ENCODE assay signal across 8 mouse cellular contexts in the genomic region with DNA sequence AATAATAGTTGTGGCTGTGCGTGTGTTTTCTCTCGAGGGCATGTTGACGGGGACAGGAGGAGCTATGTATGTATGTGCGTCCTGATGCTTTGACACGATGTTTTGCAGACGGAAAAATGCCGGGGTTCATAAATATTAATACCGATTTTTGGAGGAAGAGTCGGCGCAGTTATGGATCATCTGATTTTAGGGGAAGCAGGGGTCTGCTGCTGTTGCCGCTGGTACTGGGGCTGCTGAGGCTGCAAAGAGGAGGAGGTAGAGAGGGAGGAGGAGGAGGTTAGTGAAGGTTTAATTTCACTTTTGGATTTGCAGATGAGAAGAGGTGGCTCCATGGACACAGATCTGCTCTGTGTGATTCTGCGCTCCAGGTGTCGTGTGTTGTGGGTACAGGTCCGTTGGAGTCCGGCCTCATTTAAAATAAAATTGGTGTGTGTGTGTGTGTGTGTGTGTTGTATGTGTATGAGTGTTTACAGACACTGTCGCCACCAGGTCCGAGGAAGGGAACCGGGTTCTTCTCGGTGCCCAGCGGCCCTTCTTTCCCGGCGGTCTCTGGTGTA. TPM values are rescaled to one million over a fixed set of nuclear protein-coding genes. Genes with fewer than 3 reads are reported as not detected.
DNase-seq lines count a peak whose midpoint lies in the region; ATAC-seq and TF ChIP-seq lines count a peak whose summit lies in the region.

No protein-coding gene starts in this region.

- H3K4me1 ChIP-seq in forebrain, embryonic 15.5 days, result peaks cover 14% of the 10 kb centered on the region
- H3K4me1 ChIP-seq in intestine, postnatal 0 days (replicated peaks; ENCODE audit: control insufficient read depth, insufficient read depth, low read length), result peaks cover 10% of the 10 kb centered on the region; the same call in 1 of the 2 replicates
- peaks cover 53% of the 10 kb centered on the region for H3K4me1 ChIP-seq in liver, embryonic 15.5 days (replicated peaks)
- peaks cover 2% of the 10 kb centered on the region; the same call in 1 of the 2 replicates for H3K4me1 ChIP-seq in small intestine, adult 2 months (ENCODE audit: control insufficient read depth, insufficient read depth, insufficient read length, low read length)

- no peaks in the 10 kb centered on the region for H3K9me3 ChIP-seq in forebrain, embryonic 15.5 days
- H3K9me3 ChIP-seq in intestine, postnatal 0 days (ENCODE audit: control insufficient read depth), result no peaks in the 10 kb centered on the region
- no peaks in the 10 kb centered on the region for H3K9me3 ChIP-seq in liver, embryonic 15.5 days (replicated peaks)

- H3K27me3 ChIP-seq in forebrain, embryonic 15.5 days, result no peaks in the 10 kb centered on the region
- H3K27me3 ChIP-seq in intestine, postnatal 0 days (replicated peaks; ENCODE audit: control insufficient read depth, insufficient read depth, low read length), result no peaks in the 10 kb centered on the region
- no peaks in the 10 kb centered on the region for H3K27me3 ChIP-seq in liver, embryonic 15.5 days
- no peaks in the 10 kb centered on the region for H3K27me3 ChIP-seq in small intestine, adult 2 months (ENCODE audit: control insufficient read depth, insufficient read depth, low read length)

- H3K9ac ChIP-seq in forebrain, embryonic 15.5 days (replicated peaks), result peak overlapping the region; percentile 94
- peak overlapping the region; percentile 99 for H3K9ac ChIP-seq in intestine, postnatal 0 days (ENCODE audit: low read depth, low read length)
- H3K9ac ChIP-seq in liver, embryonic 15.5 days, result peak overlapping the region; percentile 93

- WGBS in forebrain, embryonic 15.5 days, result under 1% methylated on average over 22 of the region's 22 CpGs
- WGBS in intestine, postnatal 0 days, result under 1% methylated on average over 22 of the region's 22 CpGs
- WGBS in liver, embryonic 15.5 days (ENCODE audit: insufficient replicate concordance), result 0% methylated on average over 22 of the region's 22 CpGs
- WGBS in small intestine, adult 2 months, result under 1% methylated on average over 22 of the region's 22 CpGs

- DNase-seq in left cerebral cortex, adult 2 months (ENCODE audit: extremely low spot score in 1 of 2, low spot score in 2 of 2), result peak; percentile 19 to 30
- DNase-seq in left cerebral cortex, adult 11 months (ENCODE audit: low spot score), result no peak
- DNase-seq in ZHBTc4 (ENCODE audit: low read depth, low spot score), result peak; percentile 32
- no peak for DNase-seq in cerebellum, adult 11-12 months

- H3K4me3 ChIP-seq in left cerebral cortex, adult 2 months, result peak overlapping the region; percentile 94
- peak overlapping the region; percentile 95 for H3K4me3 ChIP-seq in forebrain, embryonic 15.5 days
- H3K4me3 ChIP-seq in intestine, postnatal 0 days (ENCODE audit: low read depth, low read length), result peak overlapping the region; percentile 94
- H3K4me3 ChIP-seq in liver, embryonic 15.5 days (replicated peaks), result peak overlapping the region; percentile 95
- peak overlapping the region; percentile 85 for H3K4me3 ChIP-seq in small intestine, adult 2 months (ENCODE audit: low read depth, low read length)

- no peak for TF ChIP-seq CTCF in left cerebral cortex, adult 2 months (IDR thresholded peaks at IDR 0.05)
- no peak for TF ChIP-seq CTCF in intestine, postnatal 0 days (IDR thresholded peaks at IDR 0.05; ENCODE audit: low read depth)
- TF ChIP-seq CTCF in small intestine, adult 2 months (IDR thresholded peaks at IDR 0.05; ENCODE audit: extremely low read depth, insufficient read length, insufficient replicate concordance, low read depth, low read length), result no peak

- peak overlapping the region; percentile 83 for H3K4me2 ChIP-seq in forebrain, embryonic 15.5 days (replicated peaks)
- H3K4me2 ChIP-seq in intestine, postnatal 0 days (replicated peaks; ENCODE audit: low read depth), result peak overlapping the region; percentile 76
- H3K4me2 ChIP-seq in liver, embryonic 15.5 days, result peak overlapping the region; percentile 89

- intact Hi-C loops in left cerebral cortex, adult 2 months (cut with DNase I), result loop anchor here (1.0 to 5.0 kb wide), 4 partner anchors 54 to 547 kb away; no protein-coding TSS in a partner anchor

- ATAC-seq in forebrain, embryonic 15.5 days (replicated peaks), result peak; percentile 24
- peak; percentile 3; the same call in 1 of the 2 replicates for ATAC-seq in intestine, postnatal 0 days
- peak; percentile 8; the same call in 1 of the 2 replicates for ATAC-seq in liver, embryonic 15.5 days (ENCODE audit: insufficient read depth)

- H3K27ac ChIP-seq in left cerebral cortex, adult 2 months, result peak overlapping the region; percentile 97
- peak overlapping the region; percentile 87 for H3K27ac ChIP-seq in forebrain, embryonic 15.5 days (replicated peaks)
- H3K27ac ChIP-seq in intestine, postnatal 0 days (ENCODE audit: low read depth, low read length), result peak overlapping the region; percentile 99
- peak overlapping the region; percentile 91 for H3K27ac ChIP-seq in liver, embryonic 15.5 days (replicated peaks)
- peak overlapping the region; percentile 94 for H3K27ac ChIP-seq in small intestine, adult 2 months (ENCODE audit: insufficient read depth, low read depth, low read length)

- no peaks in the 10 kb centered on the region for H3K36me3 ChIP-seq in forebrain, embryonic 15.5 days
- H3K36me3 ChIP-seq in intestine, postnatal 0 days (ENCODE audit: control insufficient read depth, insufficient read depth), result no peaks in the 10 kb centered on the region
- no peaks in the 10 kb centered on the region for H3K36me3 ChIP-seq in liver, embryonic 15.5 days (replicated peaks)
- no peaks in the 10 kb centered on the region for H3K36me3 ChIP-seq in small intestine, adult 2 months (ENCODE audit: control insufficient read depth, insufficient read depth, low read length)

- no peak; the same call in 1 of the 2 replicates for TF ChIP-seq POLR2A in small intestine, adult 2 months (IDR thresholded peaks at IDR 0.05; ENCODE audit: low read depth, low read length)

RNA-seq across cellular contexts. Expression of gene Irf2, which starts 0.5 kb away (rescaled TPM):
- total RNA-seq in left cerebral cortex, adult 2 months (2021), result 10 to 100 TPM; 70.7 to 79.6 TPM
- polyA plus RNA-seq in forebrain, embryonic 15.5 days (2015; fragmentation: Nextera tagmentation; extraction: Ambion mirVana), result 7.2 and 9.6 TPM in 2 replicates
- 43.3 and 46.2 TPM in 2 replicates for polyA plus RNA-seq in intestine, postnatal 0 days (2015; fragmentation: Nextera tagmentation; extraction: Ambion mirVana)
- 10.1 and 11.6 TPM in 2 replicates for polyA plus RNA-seq in liver, embryonic 15.5 days (2015; fragmentation: Nextera tagmentation; extraction: Ambion mirVana)
- polyA plus RNA-seq in small intestine, adult 2 months (2012; rRNA removed), result 10.5 and 29.6 TPM in 2 replicates

Comparison
In these comparisons a context has a peak if more than half of its experiments do, and no peak if none do; other contexts are left out.
1. DNase-seq: peak in left cerebral cortex, adult 2 months (2 of 2) and ZHBTc4 (single experiment); none in left cerebral cortex, adult 11 months (single experiment) and cerebellum, adult 11-12 months (single experiment).
2. Peak in every context shown above with its lines, with median percentiles within 50 percentile points of each other: H3K27ac ChIP-seq, H3K4me3 ChIP-seq, ATAC-seq, H3K4me2 ChIP-seq and H3K9ac ChIP-seq.